In genomic region chr4:40975678-40976077, GRCm38 (mm10) we compare ENCODE assay signal across 37 mouse cellular contexts. TPM values are rescaled to one million over a fixed set of nuclear protein-coding genes. Genes with fewer than 3 reads are reported as not detected.
DNase-seq lines count a peak whose midpoint lies in the region; ATAC-seq and TF ChIP-seq lines count a peak whose summit lies in the region.
"Had no signal": no experiment of that assay in that cellular context is flagged by ENCODE, and none has a peak within 500 bp of the region (broad histone marks: within the 10 kb centered on the region; RNA-seq: fewer than 3 reads in every experiment).

No protein-coding gene starts in this region.

- H3K27me3 ChIP-seq in kidney, adult 2 months (replicated peaks; ENCODE audit: control insufficient read depth, insufficient read depth, low read length), result no peaks in the 10 kb centered on the region
- no peaks in the 10 kb centered on the region for H3K27me3 ChIP-seq in liver, embryonic 16.5 days (ENCODE audit: control insufficient read depth, insufficient read depth, low read depth, low read length)
- no peaks in the 10 kb centered on the region for H3K27me3 ChIP-seq in liver, embryonic 11.5 days (replicated peaks; ENCODE audit: control insufficient read depth, insufficient read depth, low read length)
- H3K27me3 ChIP-seq: embryonic facial prominence, embryonic 13.5 days; hindbrain, embryonic 15.5 days; limb, embryonic 13.5 days; liver, embryonic 15.5 days; midbrain, embryonic 13.5 days; neural tube, embryonic 13.5 days; stomach, embryonic 15.5 days had no signal

- no peak overlapping the region for H3K4me3 ChIP-seq in kidney, adult 2 months (ENCODE audit: insufficient read depth, low read depth, low read length)
- H3K4me3 ChIP-seq in liver, embryonic 16.5 days (ENCODE audit: low read depth, low read length), result no peak overlapping the region
- no peak overlapping the region for H3K4me3 ChIP-seq in liver, embryonic 11.5 days (ENCODE audit: low read depth, low read length)
- H3K4me3 ChIP-seq in olfactory bulb, adult 2 months (ENCODE audit: insufficient read depth, low read depth, low read length), result no peak overlapping the region
- no peak overlapping the region for H3K4me3 ChIP-seq in gastrocnemius, adult 2 months
- H3K4me3 ChIP-seq: embryonic facial prominence, embryonic 13.5 days; hindbrain, embryonic 10.5 days; hindbrain, embryonic 15.5 days; limb, embryonic 13.5 days; liver, embryonic 15.5 days; midbrain, embryonic 13.5 days; neural tube, embryonic 13.5 days; stomach, embryonic 15.5 days had no signal

- TF ChIP-seq CTCF in kidney, adult 2 months (conservative IDR thresholded peaks at IDR 0.05; ENCODE audit: insufficient read depth, insufficient read length, low read depth, low read length), result no peak
- TF ChIP-seq CTCF in olfactory bulb, adult 2 months (IDR thresholded peaks at IDR 0.05; ENCODE audit: insufficient read depth, low read depth, low read length), result no peak
- no peak for TF ChIP-seq CTCF in gastrocnemius, adult 2 months (IDR thresholded peaks at IDR 0.05)

- no peak overlapping the region for H3K4me2 ChIP-seq in liver, embryonic 16.5 days (ENCODE audit: low read depth, low read length)
- no peak overlapping the region for H3K4me2 ChIP-seq in liver, embryonic 11.5 days
- H3K4me2 ChIP-seq: embryonic facial prominence, embryonic 13.5 days; hindbrain, embryonic 15.5 days; limb, embryonic 13.5 days; liver, embryonic 15.5 days; midbrain, embryonic 13.5 days; neural tube, embryonic 13.5 days; stomach, embryonic 15.5 days had no signal

- DNase-seq in kidney, adult 2 months, result peak; percentile 23
- DNase-seq in kidney, adult 18-20 months, result no peak
- no peak for DNase-seq in liver, embryonic 11.5 days (ENCODE audit: low spot score)
- DNase-seq in adipocyte (ENCODE audit: low spot score), result peak; percentile 30
- DNase-seq in gastrocnemius, adult 2 months, result no peak
- DNase-seq: adrenal gland, postnatal 10 days; cerebellum, adult 18-20 months; cerebellum, postnatal 10 days; heart, postnatal 14 days; kidney, adult 11 months; layer of hippocampus, adult 9-11 months; retina, postnatal 1 day; right cerebral cortex, postnatal 14 days; thymus, adult 18-20 months; thymus, postnatal 25 days had no signal

- no peaks in the 10 kb centered on the region for H3K9me3 ChIP-seq in liver, embryonic 16.5 days (replicated peaks; ENCODE audit: control insufficient read depth, low read length)
- H3K9me3 ChIP-seq in liver, embryonic 11.5 days (ENCODE audit: control insufficient read depth, low read length), result no peaks in the 10 kb centered on the region
- H3K9me3 ChIP-seq: embryonic facial prominence, embryonic 13.5 days; hindbrain, embryonic 10.5 days; hindbrain, embryonic 15.5 days; limb, embryonic 13.5 days; liver, embryonic 15.5 days; midbrain, embryonic 13.5 days; neural tube, embryonic 13.5 days; stomach, embryonic 15.5 days had no signal

- 68% methylated on average over 3 of the region's 3 CpGs for WGBS in kidney, adult 2 months
- 77% methylated on average over 3 of the region's 3 CpGs for WGBS in liver, embryonic 16.5 days (ENCODE audit: insufficient replicate concordance)
- WGBS in liver, embryonic 11.5 days, result 91% methylated on average over 3 of the region's 3 CpGs
- 67% methylated on average over 3 of the region's 3 CpGs for WGBS in olfactory bulb, adult 2 months

- H3K4me1 ChIP-seq in kidney, adult 2 months (ENCODE audit: control insufficient read depth, insufficient read depth, low read length), result peaks cover 6% of the 10 kb centered on the region; the same call in 1 of the 2 replicates
- H3K4me1 ChIP-seq in liver, embryonic 16.5 days (ENCODE audit: control insufficient read depth, low read depth, low read length), result peaks cover 16% of the 10 kb centered on the region
- H3K4me1 ChIP-seq in liver, embryonic 11.5 days (replicated peaks; ENCODE audit: control insufficient read depth, insufficient read depth, low read length), result peaks cover 16% of the 10 kb centered on the region
- H3K4me1 ChIP-seq in olfactory bulb, adult 2 months (ENCODE audit: control insufficient read depth, insufficient read depth, low read length), result peaks cover 8% of the 10 kb centered on the region; the same call in 1 of the 2 replicates

- intact Hi-C loops in gastrocnemius, adult 2 months (cut with DNase I), result no loop called here

- TF ChIP-seq POLR2A in kidney, adult 2 months (IDR thresholded peaks at IDR 0.05; ENCODE audit: low read depth, low read length), result no peak
- TF ChIP-seq POLR2A in olfactory bulb, adult 2 months (IDR thresholded peaks at IDR 0.05; ENCODE audit: insufficient read depth, low read depth, low read length), result no peak

- H3K9ac ChIP-seq in liver, embryonic 16.5 days (ENCODE audit: low read depth, low read length), result no peak overlapping the region
- no peak overlapping the region for H3K9ac ChIP-seq in liver, embryonic 11.5 days (ENCODE audit: low read depth, low read length)
- H3K9ac ChIP-seq: embryonic facial prominence, embryonic 13.5 days; hindbrain, embryonic 15.5 days; limb, embryonic 13.5 days; liver, embryonic 15.5 days; midbrain, embryonic 13.5 days; neural tube, embryonic 13.5 days; stomach, embryonic 15.5 days had no signal

- no peak overlapping the region for H3K27ac ChIP-seq in kidney, adult 2 months (ENCODE audit: insufficient read depth, low read depth, low read length)
- H3K27ac ChIP-seq in liver, embryonic 16.5 days (ENCODE audit: low read length), result peak overlapping the region; percentile 70
- no peak overlapping the region for H3K27ac ChIP-seq in liver, embryonic 11.5 days (ENCODE audit: low read depth, low read length)
- H3K27ac ChIP-seq in olfactory bulb, adult 2 months (ENCODE audit: insufficient read depth, low read depth, low read length), result 0 out of 2 replicates have a peak overlapping the region, but pooled peaks have one; percentile 26
- no peak overlapping the region for H3K27ac ChIP-seq in gastrocnemius, adult 2 months
- H3K27ac ChIP-seq: embryonic facial prominence, embryonic 13.5 days; hindbrain, embryonic 10.5 days; hindbrain, embryonic 15.5 days; kidney, postnatal 0 days; limb, embryonic 13.5 days; liver, embryonic 15.5 days; macrophage; midbrain, embryonic 13.5 days; neural tube, embryonic 13.5 days; stomach, embryonic 15.5 days had no signal

- H3K36me3 ChIP-seq in kidney, adult 2 months (ENCODE audit: control insufficient read depth, insufficient read depth, low read length), result peaks cover 12% of the 10 kb centered on the region
- peaks cover 12% of the 10 kb centered on the region for H3K36me3 ChIP-seq in liver, embryonic 16.5 days (ENCODE audit: control insufficient read depth, insufficient read depth)
- peaks cover 19% of the 10 kb centered on the region for H3K36me3 ChIP-seq in liver, embryonic 11.5 days (ENCODE audit: control insufficient read depth, insufficient read depth, low read length)

- ATAC-seq in liver, embryonic 16.5 days (ENCODE audit: low read depth), result peak; percentile 28
- no peak for ATAC-seq in liver, embryonic 11.5 days (replicated peaks; ENCODE audit: low FRiP score)
- ATAC-seq: CD4-positive, CD25-positive, alpha-beta regulatory T cell, adult 4 months; forebrain, embryonic 16.5 days; inflammation-experienced regulatory T-cells, adult 6 months; midbrain, embryonic 13.5 days had no signal

RNA-seq across cellular contexts. Expression of gene Nfx1, which starts 5.0 kb away (rescaled TPM):
- polyA plus RNA-seq in kidney, adult 2 months (2012; rRNA removed), result 24.3 and 25.8 TPM in 2 replicates
- polyA plus RNA-seq in liver, embryonic 16.5 days (2015; fragmentation: Nextera tagmentation; extraction: Ambion mirVana), result 30.5 and 31.5 TPM in 2 replicates
- polyA plus RNA-seq in liver, embryonic 11.5 days (2014; fragmentation: Nextera tagmentation; extraction: Ambion mirVana), result 89.0 and 97.5 TPM in 2 replicates
- polyA plus RNA-seq in olfactory bulb, adult 2 months (2012; ENCODE audit: insufficient read depth, insufficient read length, low replicate concordance, missing spikeins), result not detected in 2 replicates
- 10 to 100 TPM; 22.6 to 22.7 TPM for total RNA-seq in gastrocnemius, adult 2 months (2021)

RNA-seq across cellular contexts. Expression of gene Chmp5, which starts 27.5 kb away (rescaled TPM):
- 25.7 and 41.9 TPM in 2 replicates for polyA plus RNA-seq in kidney, adult 2 months (2012; rRNA removed)
- polyA plus RNA-seq in liver, embryonic 16.5 days (2015; fragmentation: Nextera tagmentation; extraction: Ambion mirVana), result 41.8 and 44.6 TPM in 2 replicates
- polyA plus RNA-seq in liver, embryonic 11.5 days (2014; fragmentation: Nextera tagmentation; extraction: Ambion mirVana), result 70.7 and 74.6 TPM in 2 replicates
- not detected in 2 replicates for polyA plus RNA-seq in olfactory bulb, adult 2 months (2012; ENCODE audit: insufficient read depth, insufficient read length, low replicate concordance, missing spikeins)
- 10 to 100 TPM; 19.8 to 24.3 TPM for total RNA-seq in gastrocnemius, adult 2 months (2021)

RNA-seq across cellular contexts. Expression of gene Bag1, which starts 27.6 kb away (rescaled TPM):
- polyA plus RNA-seq in kidney, adult 2 months (2012; rRNA removed), result 133 and 162 TPM in 2 replicates
- polyA plus RNA-seq in liver, embryonic 16.5 days (2015; fragmentation: Nextera tagmentation; extraction: Ambion mirVana), result 99.7 and 103 TPM in 2 replicates
- polyA plus RNA-seq in liver, embryonic 11.5 days (2014; fragmentation: Nextera tagmentation; extraction: Ambion mirVana), result 219 and 225 TPM in 2 replicates
- polyA plus RNA-seq in olfactory bulb, adult 2 months (2012; ENCODE audit: insufficient read depth, insufficient read length, low replicate concordance, missing spikeins), result not detected in 2 replicates
- 100 to 1,000 TPM; 201 to 232 TPM for total RNA-seq in gastrocnemius, adult 2 months (2021)

RNA-seq across cellular contexts. Expression of gene Spink4, which starts 55.8 kb away (rescaled TPM):
- 2.6 and 3.2 TPM in 2 replicates for polyA plus RNA-seq in kidney, adult 2 months (2012; rRNA removed)
- 0.90 and 2.9 TPM in 2 replicates for polyA plus RNA-seq in liver, embryonic 16.5 days (2015; fragmentation: Nextera tagmentation; extraction: Ambion mirVana)
- not detected in 2 replicates for polyA plus RNA-seq in liver, embryonic 11.5 days (2014; fragmentation: Nextera tagmentation; extraction: Ambion mirVana)
- polyA plus RNA-seq in olfactory bulb, adult 2 months (2012; ENCODE audit: insufficient read depth, insufficient read length, low replicate concordance, missing spikeins), result not detected in 2 replicates
- total RNA-seq in gastrocnemius, adult 2 months (2021), result not detected
- total RNA-seq: common myeloid progenitor, adult 5-6 weeks; gastrocnemius, adult 8-10 months; gastrocnemius, postnatal 4 days; left cerebral cortex, adult 18-20 months; left cerebral cortex, postnatal 36 days; megakaryocyte-erythroid progenitor cell, adult 5-6 weeks had no signal
- polyA plus RNA-seq: CD4-positive, CD25-positive, alpha-beta regulatory T cell, adult 4 months; embryonic facial prominence, embryonic 13.5 days; forebrain, embryonic 11.5 days; forebrain, embryonic 16.5 days; hindbrain, embryonic 10.5 days; hindbrain, embryonic 15.5 days; inflammation-experienced regulatory T-cells, adult 6 months; limb, embryonic 13.5 days; macrophage; midbrain, embryonic 13.5 days; neural tube, embryonic 13.5 days had no signal

Comparison
In these comparisons a context has a peak if more than half of its experiments do, and no peak if none do; other contexts are left out.
1. DNase-seq: peak in kidney, adult 2 months (single experiment) and adipocyte (single experiment); none in kidney, adult 18-20 months (single experiment), liver, embryonic 11.5 days (single experiment) and gastrocnemius, adult 2 months (single experiment).
2. H3K27ac ChIP-seq: peak in liver, embryonic 16.5 days (single experiment) and olfactory bulb, adult 2 months (single experiment); none in kidney, adult 2 months (single experiment), liver, embryonic 11.5 days (single experiment) and gastrocnemius, adult 2 months (single experiment).